Mouse (Mus musculus) layer of hippocampus, adult 2 months (tissue): ENCODE results near the gene Ndrg4. TPM values are rescaled to one million over a fixed set of nuclear protein-coding genes. Genes with fewer than 3 reads are reported as not detected.

ENCODE experiments used
- DNase-seq, 2 experiments: peaks; one replicate each; pipeline ENCODE4 v3.0.0; 2022; ENCODE audit warnings: low spot score in 2 of 2
- H3K27ac ChIP-seq: fragments of 200-600 bp; 2 replicates; pipeline ENCODE4 v1.8.1; 2022
- H3K4me3 ChIP-seq: fragments of 200-600 bp; 2 replicates; pipeline ENCODE4 v1.8.1; 2022; ENCODE audit warnings: mild to moderate bottlenecking
- CTCF ChIP-seq: fragments of 200-600 bp; conservative IDR thresholded peaks from 2 replicates; pipeline ENCODE4 v1.8.1; 2022; ENCODE audit warnings: antibody characterized with exemption, mild to moderate bottlenecking, moderate library complexity
- microRNA-seq, 2 experiments: library from miRNA; unstranded; fragments of <30 nt; microRNA quantifications; one replicate each; pipeline ENCODE4 v1.2.0; 2021
- total RNA-seq, 2 experiments: library from RNA; stranded (reverse); gene quantifications; 2 replicates each; pipeline ENCODE4 v1.2.3; 2021

Ndrg4 gene
- total RNA-seq, 2 experiments from 2014 or later, result 1,421 to 1,432 TPM

GRCm38 (mm10) chr8:95714367-95714766 is 37.6 kb downstream of the Ndrg4 start:
- no peak overlapping the region for H3K27ac ChIP-seq
- no peak for TF ChIP-seq CTCF
- no peak overlapping the region for H3K4me3 ChIP-seq
- no peak for DNase-seq

GRCm38 (mm10) chr8:95714837-95715413 is 38.1 kb downstream of the Ndrg4 start:
- no peak for DNase-seq
- Histone ChIP-seq H3K27ac (peak overlapping the region; percentile 86), H3K4me3 (peak overlapping the region; percentile 85; the same call in 1 of the 2 replicates)

GRCm38 (mm10) chr8:95715676-95716531 is 39.1 kb downstream of the Ndrg4 start, which contains the start of gene Setd6:
Setd6 (plus strand) TSS chr8:95715881.
- H3K27ac ChIP-seq, result peak within 1 kb of the TSS; percentile 86
- peak within 1 kb of the TSS; percentile 85 for H3K4me3 ChIP-seq
- DNase-seq, result peak; percentile 82 to 84

More at GRCm38 (mm10) chr8:95714837-95715413, 38.1 kb downstream of the Ndrg4 start:
- TF ChIP-seq CTCF, result no peak

GRCm38 (mm10) chr8:95716546-95717335 is 40.0 kb downstream of the Ndrg4 start:
- TF ChIP-seq CTCF, result no peak
- H3K27ac ChIP-seq, result peak overlapping the region; percentile 86
- DNase-seq, result no peak

More at GRCm38 (mm10) chr8:95715676-95716531, 39.1 kb downstream of the Ndrg4 start, which contains the start of gene Setd6:
- TF ChIP-seq CTCF, result no peak

GRCm38 (mm10) chr8:95727625-95728024 is 50.8 kb downstream of the Ndrg4 start:
- Histone ChIP-seq H3K4me3 (no peak overlapping the region), H3K27ac (no peak overlapping the region)
- no peak for TF ChIP-seq CTCF
- DNase-seq, result no peak

More at GRCm38 (mm10) chr8:95716546-95717335, 40.0 kb downstream of the Ndrg4 start:
- H3K4me3 ChIP-seq, result peak overlapping the region; percentile 85

- peak; percentile 79 for TF ChIP-seq CTCF
- DNase-seq, result peak in 1 of 2 experiments; percentile 43
- no peak overlapping the region for H3K27ac ChIP-seq
Measured at GRCm38 (mm10) chr8:95738596-95738995, 61.8 kb downstream of the Ndrg4 start.

GRCm38 (mm10) chr8:95741732-95742131 is 65.0 kb downstream of the Ndrg4 start:
- Histone ChIP-seq H3K4me3 (no peak overlapping the region), H3K27ac (no peak overlapping the region)
- DNase-seq, result no peak
- no peak for TF ChIP-seq CTCF

More at GRCm38 (mm10) chr8:95738596-95738995, 61.8 kb downstream of the Ndrg4 start:
- H3K4me3 ChIP-seq, result no peak overlapping the region

- TF ChIP-seq CTCF, result no peak
- DNase-seq, result no peak
- H3K4me3 ChIP-seq, result no peak overlapping the region
- 0 out of 2 replicates have a peak overlapping the region, but pooled peaks have one; percentile 2 for H3K27ac ChIP-seq
Measured at GRCm38 (mm10) chr8:95748028-95748427, 71.2 kb downstream of the Ndrg4 start.

GRCm38 (mm10) chr8:95751924-95752323 is 75.1 kb downstream of the Ndrg4 start:
- no peak for TF ChIP-seq CTCF
- DNase-seq, result no peak
- H3K4me3 ChIP-seq, result no peak overlapping the region
- no peak overlapping the region for H3K27ac ChIP-seq

- TF ChIP-seq CTCF, result no peak
- DNase-seq, result no peak
- no peak overlapping the region for H3K27ac ChIP-seq
- H3K4me3 ChIP-seq, result no peak overlapping the region
Measured at GRCm38 (mm10) chr8:95760323-95760722, 83.5 kb downstream of the Ndrg4 start.

GRCm38 (mm10) chr8:95764133-95764532 is 87.4 kb downstream of the Ndrg4 start:
- H3K27ac ChIP-seq, result no peak overlapping the region
- no peak overlapping the region for H3K4me3 ChIP-seq
- peak; percentile 77 for TF ChIP-seq CTCF
- no peak for DNase-seq

Small RNAs within 50 kb of the gene (microRNA-seq; reads per million reads assigned to microRNA genes)
- 1.7 to 3.2 reads per million in 2 experiments for gene Mir7073

Other genes starting within 250 kb of the Ndrg4 start
- gene Cfap20, start 242.1 kb upstream of the Ndrg4 start, total RNA-seq, result 10 to 100 TPM; 53.8 to 59.9 TPM
- 10 to 100 TPM; 74.6 to 81.6 TPM for gene Csnk2a2, start 186.9 kb upstream of the Ndrg4 start, total RNA-seq
- 1 to 10 TPM; 1.3 to 1.5 TPM for gene Ccdc113, start 142.9 kb upstream of the Ndrg4 start, total RNA-seq
- gene Prss54, start 100.6 kb upstream of the Ndrg4 start, total RNA-seq, result under 1 TPM in 1 of 2 experiments, not detected in 1; 0.42 TPM
- gene Gins3, start 43.5 kb upstream of the Ndrg4 start, total RNA-seq, result 1 to 10 TPM; 1.9 to 2.9 TPM
- gene Setd6, start 38.9 kb downstream of the Ndrg4 start, total RNA-seq, result 10 to 100 TPM; 16.4 to 21.9 TPM
- 100 to 1,000 TPM; 130 to 144 TPM for gene Cnot1, start 130.5 kb downstream of the Ndrg4 start, total RNA-seq
- gene Sap18b, start 148.4 kb downstream of the Ndrg4 start, total RNA-seq, result 100 to 1,000 TPM; 123 to 140 TPM
- gene Slc38a7, start 176.6 kb downstream of the Ndrg4 start, total RNA-seq, result 10 to 100 TPM; 30.0 to 31.0 TPM
- gene Got2, start 211.6 kb downstream of the Ndrg4 start, total RNA-seq, result 100 to 1,000 TPM; 222 to 232 TPM